ENCODE assay signal across 8 mouse cellular contexts in the genomic region with DNA sequence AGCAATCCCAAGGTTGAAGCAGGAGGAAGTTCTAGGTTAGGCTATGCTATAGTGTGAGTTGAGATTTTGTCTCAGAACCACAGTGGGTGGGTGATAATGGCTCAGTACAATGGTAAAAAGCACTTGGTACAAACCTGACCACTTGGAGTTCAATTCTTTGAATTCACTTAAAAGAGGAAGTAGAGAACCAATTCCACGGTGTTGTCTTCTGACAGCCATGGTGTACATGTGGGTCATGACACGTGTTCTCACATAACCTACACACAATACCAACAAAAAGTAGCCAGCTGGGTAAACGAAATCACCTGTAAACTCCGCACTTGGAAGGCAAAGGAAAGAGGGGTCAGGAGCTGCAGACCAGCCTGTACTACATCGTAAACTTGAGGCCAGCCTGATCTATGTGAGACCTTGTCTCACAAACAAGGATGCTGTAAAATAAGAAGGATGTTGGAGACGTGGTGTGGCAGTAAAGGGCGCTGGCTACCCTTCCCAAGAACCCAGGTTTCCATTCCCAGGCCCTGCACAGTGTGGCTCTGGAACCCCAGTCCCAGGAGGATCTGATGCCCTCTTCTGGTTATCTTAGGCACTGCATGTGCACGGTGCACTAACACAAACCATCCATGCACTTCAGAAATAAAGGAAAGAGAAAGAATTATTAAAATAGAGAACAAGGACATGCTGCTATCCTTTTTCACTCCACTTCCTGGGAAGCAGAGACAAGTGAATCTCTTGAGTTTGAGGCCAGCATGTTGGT. TPM values are rescaled to one million over a fixed set of nuclear protein-coding genes. Genes with fewer than 3 reads are reported as not detected.
DNase-seq lines count a peak whose midpoint lies in the region; ATAC-seq and TF ChIP-seq lines count a peak whose summit lies in the region.

No protein-coding gene starts in this region.

- ATAC-seq in forebrain, embryonic 15.5 days (replicated peaks), result peak; percentile 70
- ATAC-seq in liver, embryonic 13.5 days (ENCODE audit: low read depth), result peak; percentile 59
- ATAC-seq in inflammation-experienced regulatory T-cells, adult 6 months, result no peak

- H3K27ac ChIP-seq in forebrain, embryonic 15.5 days (replicated peaks), result no peak overlapping the region
- H3K27ac ChIP-seq in liver, embryonic 13.5 days, result peak overlapping the region; percentile 95

- H3K79me2 ChIP-seq in myocyte (ENCODE audit: control insufficient read depth, insufficient read depth), result no peaks in the 10 kb centered on the region

- H3K4me1 ChIP-seq in forebrain, embryonic 15.5 days, result no peaks in the 10 kb centered on the region
- peaks cover 42% of the 10 kb centered on the region for H3K4me1 ChIP-seq in liver, embryonic 13.5 days (replicated peaks)

- DNase-seq in urinary bladder, postnatal 36 days (ENCODE audit: low spot score in 2 of 2), result peak; percentile 20 to 42
- DNase-seq in urinary bladder, adult 18-20 months (ENCODE audit: low spot score in 2 of 2), result no peak
- DNase-seq in cerebellum, adult 11 months, result peak; percentile 53
- peak; percentile 58 for DNase-seq in induced T-regulatory cell, adult 2 months (ENCODE audit: low read depth)
- peak; percentile 38 for DNase-seq in liver, embryonic 13.5 days

- no peak overlapping the region for H3K9ac ChIP-seq in forebrain, embryonic 15.5 days (replicated peaks)
- H3K9ac ChIP-seq in liver, embryonic 13.5 days, result no peak overlapping the region

- WGBS in forebrain, embryonic 15.5 days, result 54% methylated on average over 8 of the region's 8 CpGs
- WGBS in liver, embryonic 13.5 days (ENCODE audit: insufficient replicate concordance), result 34% methylated on average over 8 of the region's 8 CpGs

- no peak overlapping the region for H3K4me3 ChIP-seq in forebrain, embryonic 15.5 days
- no peak overlapping the region for H3K4me3 ChIP-seq in liver, embryonic 13.5 days (replicated peaks)
- H3K4me3 ChIP-seq in myocyte, result no peak overlapping the region

- peaks cover 2% of the 10 kb centered on the region; the same call in 1 of the 2 replicates for H3K36me3 ChIP-seq in forebrain, embryonic 15.5 days
- H3K36me3 ChIP-seq in liver, embryonic 13.5 days, result peaks cover 19% of the 10 kb centered on the region
- peaks cover 6% of the 10 kb centered on the region for H3K36me3 ChIP-seq in myocyte (ENCODE audit: control insufficient read depth, insufficient read depth)

- no peak overlapping the region for H3K4me2 ChIP-seq in forebrain, embryonic 15.5 days (replicated peaks)
- no peak overlapping the region for H3K4me2 ChIP-seq in liver, embryonic 13.5 days
- H3K4me2 ChIP-seq in myocyte (ENCODE audit: low read depth), result no peak overlapping the region

- TF ChIP-seq POLR2A in myocyte (IDR thresholded peaks at IDR 0.05; ENCODE audit: insufficient read length, low read depth), result no peak

- H3K9me3 ChIP-seq in forebrain, embryonic 15.5 days, result no peaks in the 10 kb centered on the region
- H3K9me3 ChIP-seq in liver, embryonic 13.5 days (replicated peaks), result no peaks in the 10 kb centered on the region

- H3ac ChIP-seq in myocyte (ENCODE audit: control insufficient read depth, insufficient read length), result no peak overlapping the region

- no peaks in the 10 kb centered on the region for H3K27me3 ChIP-seq in forebrain, embryonic 15.5 days
- H3K27me3 ChIP-seq in liver, embryonic 13.5 days, result no peaks in the 10 kb centered on the region
- H3K27me3 ChIP-seq in myocyte (ENCODE audit: control insufficient read depth, insufficient read depth, insufficient read length), result no peaks in the 10 kb centered on the region

TF ChIP-seq in myocyte, 11 proteins besides CTCF, POLR2A, EP300 and RAD21:
- TF ChIP-seq POLR2AphosphoS2 (IDR thresholded peaks at IDR 0.05; ENCODE audit: insufficient read length, low read depth), result peak; percentile 18
- TF ChIP-seq USF1 (IDR thresholded peaks at IDR 0.05; ENCODE audit: low read depth), result no peak

RNA-seq across cellular contexts. Expression of a gene that starts 13.1 kb away (rescaled TPM):
- polyA plus RNA-seq in forebrain, embryonic 15.5 days (2015; fragmentation: Nextera tagmentation; extraction: Ambion mirVana), result 77.6 and 78.5 TPM in 2 replicates
- 30.6 and 32.3 TPM in 2 replicates for polyA plus RNA-seq in liver, embryonic 13.5 days (2015; fragmentation: Nextera tagmentation; extraction: Ambion mirVana)
- 19.8 TPM for polyA plus RNA-seq in myocyte (2012; fragmentation: generic; extraction: Trizol)
- 10 to 100 TPM; 46.3 to 91.0 (median 68.7) TPM for polyA plus RNA-seq in inflammation-experienced regulatory T-cells, adult 6 months (2017; shearing (Covaris generic))

RNA-seq across cellular contexts. Expression of a gene that starts 14.1 kb away (rescaled TPM):
- 21.8 and 23.4 TPM in 2 replicates for polyA plus RNA-seq in forebrain, embryonic 15.5 days (2015; fragmentation: Nextera tagmentation; extraction: Ambion mirVana)
- polyA plus RNA-seq in liver, embryonic 13.5 days (2015; fragmentation: Nextera tagmentation; extraction: Ambion mirVana), result 8.9 and 10.1 TPM in 2 replicates
- 31.9 TPM for polyA plus RNA-seq in myocyte (2012; fragmentation: generic; extraction: Trizol)
- 10 to 100 TPM; 12.6 to 15.0 (median 12.9) TPM for polyA plus RNA-seq in inflammation-experienced regulatory T-cells, adult 6 months (2017; shearing (Covaris generic))

RNA-seq across cellular contexts. Expression of a gene that starts 25.8 kb away (rescaled TPM):
- 55.5 and 63.3 TPM in 2 replicates for polyA plus RNA-seq in forebrain, embryonic 15.5 days (2015; fragmentation: Nextera tagmentation; extraction: Ambion mirVana)
- polyA plus RNA-seq in liver, embryonic 13.5 days (2015; fragmentation: Nextera tagmentation; extraction: Ambion mirVana), result 1.7 TPM in 2 replicates
- 2.4 TPM for polyA plus RNA-seq in myocyte (2012; fragmentation: generic; extraction: Trizol)
- under 1 TPM in 1 of 3 experiments, not detected in 2; 0.59 TPM for polyA plus RNA-seq in inflammation-experienced regulatory T-cells, adult 6 months (2017; shearing (Covaris generic))

RNA-seq across cellular contexts. Expression of a gene that starts 45.6 kb away (rescaled TPM):
- polyA plus RNA-seq in forebrain, embryonic 15.5 days (2015; fragmentation: Nextera tagmentation; extraction: Ambion mirVana), result 2.8 and 3.1 TPM in 2 replicates
- 0.13 and 0.34 TPM in 2 replicates for polyA plus RNA-seq in liver, embryonic 13.5 days (2015; fragmentation: Nextera tagmentation; extraction: Ambion mirVana)
- polyA plus RNA-seq in myocyte (2012; fragmentation: generic; extraction: Trizol), result 0.16 TPM
- polyA plus RNA-seq in inflammation-experienced regulatory T-cells, adult 6 months (2017; shearing (Covaris generic)), result 1 to 10 TPM in 1 of 3 experiments, under 1 TPM in 2; 0.43 to 1.1 (median 0.50) TPM

RNA-seq across cellular contexts. Expression of a gene that starts 48.3 kb away (rescaled TPM):
- polyA plus RNA-seq in forebrain, embryonic 15.5 days (2015; fragmentation: Nextera tagmentation; extraction: Ambion mirVana), result 104 and 107 TPM in 2 replicates
- polyA plus RNA-seq in liver, embryonic 13.5 days (2015; fragmentation: Nextera tagmentation; extraction: Ambion mirVana), result 8.3 and 9.1 TPM in 2 replicates
- polyA plus RNA-seq in myocyte (2012; fragmentation: generic; extraction: Trizol), result 64.4 TPM
- polyA plus RNA-seq in inflammation-experienced regulatory T-cells, adult 6 months (2017; shearing (Covaris generic)), result 10 to 100 TPM; 33.2 to 42.0 (median 41.3) TPM

Comparison
In these comparisons a context has a peak if more than half of its experiments do, and no peak if none do; other contexts are left out.
1. DNase-seq: peak in urinary bladder, postnatal 36 days (2 of 2), cerebellum, adult 11 months (single experiment), induced T-regulatory cell, adult 2 months (single experiment) and liver, embryonic 13.5 days (single experiment); none in urinary bladder, adult 18-20 months (0 of 2).
2. RNA of a gene that starts 25.8 kb away (polyA plus RNA-seq): 55.5 to 63.3 TPM in forebrain, embryonic 15.5 days; 2.4 TPM in myocyte (single experiment), 1.7 TPM in liver, embryonic 13.5 days and 0.59 TPM in inflammation-experienced regulatory T-cells, adult 6 months; every median in the first group is over 10 times any median in the second.